Mouse (Mus musculus): ENCODE data around the gene Mrpl37.

The Mrpl37 gene

GRCm38 (mm10) chr4:107019027-107019426, 47.6 kb downstream of the Mrpl37 start:
- in situ Hi-C loops (cut with MboI, MseI), result no loop called here

- in situ Hi-C loops (cut with MboI, MseI), result no loop called here
These were observed 48.1 kb downstream of the Mrpl37 start for GRCm38 (mm10) chr4:107018521-107018920.

DNA sequence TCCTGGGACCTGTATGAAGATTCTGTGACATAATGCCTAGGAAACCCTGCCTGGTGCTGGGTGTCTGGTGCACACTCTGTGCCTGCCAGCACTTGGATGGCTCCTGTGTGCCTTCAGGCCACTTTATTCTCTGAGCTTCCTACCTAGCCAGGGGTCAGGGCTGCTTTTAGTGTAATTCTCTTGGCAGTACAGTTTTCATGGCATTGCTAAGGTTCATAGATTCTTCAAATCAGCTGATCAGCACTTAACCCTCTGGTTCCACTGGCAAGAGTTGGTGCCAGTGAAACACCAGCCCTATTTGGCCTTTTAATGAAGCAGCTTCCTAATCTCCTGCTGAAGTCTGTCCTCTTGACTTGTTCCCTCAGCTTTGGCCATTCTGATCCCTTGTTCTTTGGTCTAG, 49.4 kb downstream of the Mrpl37 start:
- in situ Hi-C loops (cut with MboI, MseI), result no loop called here

- in situ Hi-C loops (cut with MboI, MseI), result no loop called here
These were observed 50.6 kb downstream of the Mrpl37 start for GRCm38 (mm10) chr4:107015971-107016511.

GRCm38 (mm10) chr4:107013817-107014260, 52.8 kb downstream of the Mrpl37 start:
- in situ Hi-C loops (cut with MboI, MseI), result no loop called here

DNA sequence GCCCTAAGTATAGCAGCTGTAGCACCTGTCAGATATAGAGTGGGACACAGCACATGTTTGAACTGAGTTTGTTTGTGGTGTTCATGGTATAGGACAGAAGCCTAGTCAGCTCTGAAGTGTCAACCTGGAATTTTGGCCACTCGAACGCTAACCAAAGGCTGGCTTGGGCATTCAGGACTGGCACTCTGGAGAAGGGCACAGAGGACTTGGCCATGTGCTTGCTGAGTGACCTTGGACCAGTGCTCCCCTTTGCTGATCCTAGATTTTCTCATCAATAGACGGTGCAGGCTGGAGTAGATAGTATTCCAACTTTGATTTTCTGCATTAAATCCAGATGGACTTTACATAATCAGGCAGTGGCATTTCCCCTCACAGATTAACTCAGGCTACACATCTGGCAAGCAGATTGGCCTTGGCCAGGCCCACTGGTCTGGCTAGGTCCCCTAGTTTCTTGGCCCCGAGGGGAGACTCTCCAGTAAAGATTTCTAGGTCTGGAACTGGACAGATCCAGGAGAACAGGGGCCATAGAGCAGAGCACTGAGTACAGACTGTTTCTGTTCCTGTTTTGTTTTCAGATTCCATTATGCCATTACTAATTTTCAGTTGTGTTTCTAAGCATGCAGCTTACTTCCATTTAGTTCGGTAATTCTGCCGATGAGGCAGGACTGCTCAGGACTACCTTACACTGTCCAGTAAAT, 53.4 kb downstream of the Mrpl37 start:
- in situ Hi-C loops (cut with MboI, MseI), result no loop called here

GRCm38 (mm10) chr4:107012574-107012973, 54.1 kb downstream of the Mrpl37 start:
- in situ Hi-C loops (cut with MboI, MseI), result no loop called here

DNA sequence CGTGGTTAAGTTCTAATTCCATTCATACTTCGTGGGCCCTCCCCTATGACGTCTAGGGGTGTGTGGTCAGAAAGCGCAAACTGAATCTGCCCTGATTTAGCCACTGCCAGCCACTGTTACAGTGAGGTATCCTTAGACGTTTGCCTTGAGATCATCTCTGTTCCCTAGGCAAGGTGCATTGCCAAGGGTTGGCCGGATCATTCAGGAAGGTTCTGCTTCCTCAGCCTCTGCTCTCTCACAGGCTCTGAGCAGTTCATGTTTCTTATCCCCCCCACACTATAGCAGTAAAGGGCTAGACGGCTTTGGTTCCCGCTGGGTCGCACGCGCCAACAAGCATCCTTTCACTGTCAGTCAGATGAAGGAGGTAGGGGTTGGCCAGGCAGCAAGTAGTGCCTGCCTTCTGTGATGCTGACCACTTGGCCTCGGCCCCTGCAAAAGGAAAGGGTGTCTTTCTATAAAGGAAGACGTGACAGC, 54.6 kb downstream of the Mrpl37 start:
- in situ Hi-C loops (cut with MboI, MseI), result no loop called here

DNA sequence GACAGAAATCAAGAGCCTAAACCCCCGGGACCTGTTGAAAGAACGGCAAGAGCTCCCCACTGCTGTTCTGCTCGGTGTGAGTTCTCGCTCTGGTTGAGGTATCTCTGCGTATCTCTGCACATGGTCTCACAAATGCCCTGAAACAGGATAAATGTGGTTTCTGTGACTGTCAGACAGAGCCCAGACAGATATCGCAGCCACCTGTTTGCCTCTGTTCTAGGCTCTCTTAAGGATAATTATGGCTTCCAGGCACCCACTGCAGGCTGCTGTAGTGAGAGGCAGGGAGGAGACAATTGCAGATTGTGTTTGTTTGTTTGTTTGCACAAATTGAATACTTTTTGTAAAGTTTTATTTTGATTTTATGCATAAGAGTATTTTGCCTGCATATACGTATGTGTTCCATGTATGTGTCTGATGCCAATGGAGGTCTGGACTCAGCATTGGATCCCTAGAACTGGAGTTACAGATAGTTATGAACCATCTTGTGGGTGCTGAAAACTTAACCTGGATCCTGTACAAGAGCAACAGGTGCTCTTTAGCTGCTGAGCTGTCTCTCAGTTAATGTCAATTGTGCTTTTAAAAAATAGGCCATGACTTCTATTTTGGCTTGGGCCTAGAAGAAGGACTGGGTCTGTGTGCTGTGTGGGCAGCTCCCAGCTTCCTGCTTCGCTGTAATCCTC, 55.2 kb downstream of the Mrpl37 start:
- in situ Hi-C loops (cut with MboI, MseI), result no loop called here

GRCm38 (mm10) chr4:107009548-107009947, 57.1 kb downstream of the Mrpl37 start:
- in situ Hi-C loops (cut with MboI, MseI), result loop anchor here in 1 of 2 experiments (10.0 kb wide), 1 partner anchor 455 kb away; no protein-coding TSS in a partner anchor

- in situ Hi-C loops (cut with MboI, MseI), result loop anchor here in 1 of 2 experiments (10.0 kb wide), 1 partner anchor 457 kb away; no protein-coding TSS in a partner anchor
These were observed 58.5 kb downstream of the Mrpl37 start for GRCm38 (mm10) chr4:107008161-107008560.

GRCm38 (mm10) chr4:107007359-107007758, 59.3 kb downstream of the Mrpl37 start:
- in situ Hi-C loops (cut with MboI, MseI), result loop anchor here in 1 of 2 experiments (10.0 kb wide), 1 partner anchor 457 kb away; no protein-coding TSS in a partner anchor

GRCm38 (mm10) chr4:107006807-107007206, 59.9 kb downstream of the Mrpl37 start:
- in situ Hi-C loops (cut with MboI, MseI), result loop anchor here in 1 of 2 experiments (10.0 kb wide), 1 partner anchor 458 kb away; no protein-coding TSS in a partner anchor

DNA sequence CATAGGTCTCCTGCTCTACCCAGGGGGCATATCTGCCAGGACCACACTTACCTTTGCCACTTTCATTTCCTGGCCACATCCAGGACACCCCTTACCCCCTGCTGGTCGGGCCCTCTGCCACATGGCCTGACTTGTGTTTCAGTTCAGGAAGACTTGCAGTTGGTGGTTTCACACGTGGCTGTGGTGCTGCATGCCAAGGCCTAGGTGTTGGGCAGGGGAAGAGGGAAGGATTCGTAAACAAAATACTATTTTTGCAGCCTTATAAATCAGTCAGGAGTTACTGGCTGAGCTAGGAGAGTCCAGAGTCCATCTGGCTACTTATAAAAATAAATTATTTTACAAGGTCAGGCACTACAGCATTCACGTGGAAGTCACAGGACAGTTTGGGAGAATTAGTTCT, 60.4 kb downstream of the Mrpl37 start:
- in situ Hi-C loops (cut with MboI, MseI), result loop anchor here in 1 of 2 experiments (10.0 kb wide), 1 partner anchor 459 kb away; no protein-coding TSS in a partner anchor
